Comparison of ENCODE assay signal across 19 mouse cellular contexts in genomic region chr1:35337647-35338046, GRCm38 (mm10).
A peak's percentile ranks its signal among the peaks of the same experiment; 100 is the strongest.
DNase-seq lines count a peak whose midpoint lies in the region; ATAC-seq and TF ChIP-seq lines count a peak whose summit lies in the region.
"Had no signal": no experiment of that assay in that cellular context is flagged by ENCODE, and none has a peak within 500 bp of the region (broad histone marks: within the 10 kb centered on the region; RNA-seq: fewer than 3 reads in every experiment).

No protein-coding gene starts in this region.

- no peak overlapping the region for H3K9ac ChIP-seq in hindbrain, postnatal 0 days (replicated peaks; ENCODE audit: low read length)
- H3K9ac ChIP-seq: embryonic facial prominence, embryonic 12.5 days; forebrain, embryonic 15.5 days; hindbrain, embryonic 12.5 days had no signal

- TF ChIP-seq CTCF in hindbrain, postnatal 0 days (IDR thresholded peaks at IDR 0.05; ENCODE audit: low read depth): no peak

- no peaks in the 10 kb centered on the region for H3K9me3 ChIP-seq in hindbrain, postnatal 0 days (ENCODE audit: low read length)
- H3K9me3 ChIP-seq: embryonic facial prominence, embryonic 12.5 days; forebrain, embryonic 15.5 days; heart, embryonic 10.5 days; hindbrain, embryonic 12.5 days had no signal

- H3K27ac ChIP-seq in hindbrain, postnatal 0 days: no peak overlapping the region
- H3K27ac ChIP-seq: embryonic facial prominence, embryonic 12.5 days; forebrain, embryonic 15.5 days; heart, embryonic 10.5 days; hindbrain, embryonic 12.5 days had no signal

- no peak overlapping the region for H3K4me2 ChIP-seq in hindbrain, postnatal 0 days (ENCODE audit: low read depth, low read length)
- H3K4me2 ChIP-seq: embryonic facial prominence, embryonic 12.5 days; forebrain, embryonic 15.5 days; hindbrain, embryonic 12.5 days had no signal

- peak; percentile 75 for DNase-seq in brain, adult 2 months (ENCODE audit: low read depth, low spot score)
- peak; percentile 5 for DNase-seq in cerebellum, adult 11 months
- peak; percentile 4 for DNase-seq in cerebellum, adult 8-10 months
- peak; percentile 16 to 21 for DNase-seq in cerebellum, postnatal 14 days
- DNase-seq in urinary bladder, postnatal 14 days (ENCODE audit: low spot score): no peak
- DNase-seq in hindbrain, postnatal 0 days (ENCODE audit: low spot score): no peak
- no peak for DNase-seq in testis, postnatal 10 days (ENCODE audit: low spot score)
- DNase-seq: adrenal gland, adult 2 months; adrenal gland, postnatal 25 days; gastrocnemius, postnatal 36 days; heart, postnatal 10 days; heart, postnatal 4 days; kidney, adult 2 months had no signal

- no peak for ATAC-seq in hindbrain, postnatal 0 days
- ATAC-seq: forebrain, embryonic 15.5 days; hindbrain, embryonic 16.5 days; intestine, embryonic 16.5 days had no signal

- no peaks in the 10 kb centered on the region for H3K36me3 ChIP-seq in hindbrain, postnatal 0 days (ENCODE audit: insufficient read depth, low read length)
- H3K36me3 ChIP-seq: embryonic facial prominence, embryonic 12.5 days; forebrain, embryonic 15.5 days; heart, embryonic 10.5 days; hindbrain, embryonic 12.5 days had no signal

- 91% methylated on average over 3 of the region's 3 CpGs for WGBS in hindbrain, postnatal 0 days

- H3K4me3 ChIP-seq in hindbrain, postnatal 0 days (ENCODE audit: low read length): no peak overlapping the region
- H3K4me3 ChIP-seq: embryonic facial prominence, embryonic 12.5 days; forebrain, embryonic 15.5 days; heart, embryonic 10.5 days; hindbrain, embryonic 12.5 days had no signal

- no peaks in the 10 kb centered on the region for H3K4me1 ChIP-seq in hindbrain, postnatal 0 days (ENCODE audit: insufficient read depth, low read length)
- H3K4me1 ChIP-seq: embryonic facial prominence, embryonic 12.5 days; forebrain, embryonic 15.5 days; heart, embryonic 10.5 days; hindbrain, embryonic 12.5 days had no signal

- H3K27me3 ChIP-seq in hindbrain, postnatal 0 days (ENCODE audit: insufficient read depth, low read length): no peaks in the 10 kb centered on the region
- H3K27me3 ChIP-seq: embryonic facial prominence, embryonic 12.5 days; forebrain, embryonic 15.5 days; hindbrain, embryonic 12.5 days had no signal

Comparison
In these comparisons a context has a peak if more than half of its experiments do, and no peak if none do; other contexts are left out.
1. DNase-seq: peak in brain, adult 2 months (single experiment), cerebellum, adult 11 months (single experiment), cerebellum, adult 8-10 months (single experiment) and cerebellum, postnatal 14 days (2 of 2); none in urinary bladder, postnatal 14 days (single experiment), hindbrain, postnatal 0 days (single experiment) and testis, postnatal 10 days (single experiment).